Mouse (Mus musculus) ovary, postnatal 14 days (tissue): ENCODE data around the gene Fermt3.
A peak's percentile ranks its signal among the peaks of the same experiment; 100 is the strongest.

ENCODE experiments used
- DNase-seq: peaks from one replicate; pipeline ENCODE4 v3.0.0; 2022; ENCODE audit warnings: low spot score

Fermt3 gene

GRCm38 (mm10) chr19:7039088-7039720 is 19.9 kb upstream of the Fermt3 start:
- DNase-seq, result peak; percentile 43

GRCm38 (mm10) chr19:7034006-7034405 is 14.7 kb upstream of the Fermt3 start:
- no peak for DNase-seq

- no peak for DNase-seq
Measured at GRCm38 (mm10) chr19:7029531-7029930, 10.3 kb upstream of the Fermt3 start.

- DNase-seq, result peak; percentile 33
Measured at GRCm38 (mm10) chr19:7020224-7020641, 964 bp upstream of the Fermt3 start.

GRCm38 (mm10) chr19:7018546-7018945 is 723 bp downstream of the Fermt3 start:
- DNase-seq, result no peak

- DNase-seq, result no peak
Measured at GRCm38 (mm10) chr19:7017541-7018457, 1.5 kb downstream of the Fermt3 start.

- no peak for DNase-seq
Measured at GRCm38 (mm10) chr19:7014481-7015135, 4.7 kb downstream of the Fermt3 start.

GRCm38 (mm10) chr19:7013984-7014383 is 5.3 kb downstream of the Fermt3 start:
- DNase-seq, result no peak

GRCm38 (mm10) chr19:7012426-7012825 is 6.8 kb downstream of the Fermt3 start:
- no peak for DNase-seq

- no peak for DNase-seq
Measured at GRCm38 (mm10) chr19:7006892-7007593, 12.2 kb downstream of the Fermt3 start.

GRCm38 (mm10) chr19:6999360-7000063 is 19.8 kb downstream of the Fermt3 start:
- no peak for DNase-seq

GRCm38 (mm10) chr19:6997721-6998290 is 21.5 kb downstream of the Fermt3 start:
- no peak for DNase-seq

- peak; percentile 69 for DNase-seq
Measured at GRCm38 (mm10) chr19:6996006-6996405, 23.3 kb downstream of the Fermt3 start, which contains the start of the genes Nudt22 and Trpt1. Gene Nudt22, minus strand, starts transcription at chr19:6996117. Gene Trpt1, plus strand, starts transcription at chr19:6996131.

- DNase-seq, result no peak
Measured at GRCm38 (mm10) chr19:6995255-6995991, 23.8 kb downstream of the Fermt3 start.

- no peak for DNase-seq
Measured at GRCm38 (mm10) chr19:6994489-6994888, 24.8 kb downstream of the Fermt3 start.

- DNase-seq, result no peak
Measured at GRCm38 (mm10) chr19:6994002-6994401, 25.3 kb downstream of the Fermt3 start.

GRCm38 (mm10) chr19:6993011-6993770 is 26.1 kb downstream of the Fermt3 start:
- DNase-seq, result no peak

- DNase-seq, result peak; percentile 87
Measured at GRCm38 (mm10) chr19:6992011-6992858, 27.0 kb downstream of the Fermt3 start, which contains the start of gene Dnajc4. Gene Dnajc4, minus strand, starts transcription at chr19:6992572.
